Mouse (Mus musculus): Measurements from ENCODE around the gene Kcnb1. TPM values are rescaled to one million over a fixed set of nuclear protein-coding genes. Genes with fewer than 3 reads are reported as not detected.
A peak's percentile ranks its signal among the peaks of the same experiment; 100 is the strongest.

Kcnb1 gene
- polyA plus RNA-seq, 1 experiment: 1.3 TPM

DNA sequence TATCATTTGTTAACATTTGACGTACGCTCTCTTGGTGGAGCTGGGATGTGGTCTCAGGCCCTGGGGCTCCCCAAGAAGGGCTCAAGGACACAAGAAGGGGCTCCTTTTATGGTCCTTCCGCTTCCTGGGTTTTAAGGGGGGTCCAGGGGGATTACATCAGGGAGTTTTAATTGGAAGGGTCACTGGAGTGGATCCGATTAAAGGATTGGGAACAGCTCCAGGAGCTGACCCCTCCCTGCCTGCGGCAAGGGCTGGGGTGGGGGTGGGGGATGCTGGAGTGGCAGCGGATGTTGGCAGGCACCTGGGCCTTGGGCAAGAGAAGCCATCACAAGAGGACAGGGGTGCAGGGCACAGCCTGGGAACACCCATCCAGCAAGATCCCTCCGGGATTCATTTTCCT lies 77.7 kb downstream of the Kcnb1 start:
- H3K4me3 ChIP-seq (ENCODE audit: extremely low read depth, insufficient read depth, insufficient read length): no peak overlapping the region
- TF ChIP-seq POLR2A (IDR thresholded peaks at IDR 0.05; ENCODE audit: low read depth, low read length) (no peak), CTCF (IDR thresholded peaks at IDR 0.05; ENCODE audit: extremely low read depth, insufficient read depth, insufficient read length, insufficient replicate concordance) (no peak)

DNA sequence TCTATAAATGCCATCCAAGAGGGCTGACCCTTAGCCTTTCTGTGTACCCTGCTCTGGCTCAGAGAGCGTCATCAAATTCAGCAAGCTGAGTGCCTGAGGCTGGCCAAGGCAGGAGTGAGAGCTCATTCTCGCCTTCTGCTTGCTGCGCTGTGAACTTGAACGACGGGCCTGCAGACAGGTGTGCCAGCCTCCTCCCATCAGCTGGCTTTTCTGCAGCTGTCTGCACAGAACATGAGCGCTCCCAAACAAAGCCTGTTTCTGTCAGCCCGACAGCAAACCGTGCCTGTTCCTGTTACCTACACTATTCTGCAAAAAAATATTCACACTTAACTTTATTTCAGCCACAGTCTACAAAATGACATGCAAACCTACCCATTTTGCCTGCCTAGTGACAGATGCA lies 80.4 kb downstream of the Kcnb1 start:
- no peak overlapping the region for H3K4me3 ChIP-seq (ENCODE audit: extremely low read depth, insufficient read depth, insufficient read length)
- 93% methylated on average over 8 of the region's 8 CpGs for WGBS
- H3K27ac ChIP-seq (ENCODE audit: insufficient read depth, low read length): no peak overlapping the region
- no peak for DNase-seq (ENCODE audit: low read depth in 1 of 2, low spot score in 2 of 2)
- TF ChIP-seq POLR2A (IDR thresholded peaks at IDR 0.05; ENCODE audit: low read depth, low read length) (no peak), CTCF (IDR thresholded peaks at IDR 0.05; ENCODE audit: extremely low read depth, insufficient read depth, insufficient read length, insufficient replicate concordance) (no peak)
- no peaks in the 10 kb centered on the region for H3K27me3 ChIP-seq (ENCODE audit: control insufficient read depth, insufficient read depth, low read length)
- H3K4me1 ChIP-seq (ENCODE audit: control insufficient read depth, insufficient read depth, insufficient read length): no peaks in the 10 kb centered on the region
- no peaks in the 10 kb centered on the region for H3K36me3 ChIP-seq (ENCODE audit: control insufficient read depth, insufficient read depth, low read length)

More for the DNA sequence above, 77.7 kb downstream of the Kcnb1 start:
- WGBS: 75% methylated on average over 7 of the region's 7 CpGs
- no peak for DNase-seq (ENCODE audit: low read depth in 1 of 2, low spot score in 2 of 2)
- Histone ChIP-seq H3K4me1 (ENCODE audit: control insufficient read depth, insufficient read depth, insufficient read length) (no peaks in the 10 kb centered on the region), H3K27ac (ENCODE audit: insufficient read depth, low read length) (no peak overlapping the region), H3K36me3 (ENCODE audit: control insufficient read depth, insufficient read depth, low read length) (no peaks in the 10 kb centered on the region), H3K27me3 (ENCODE audit: control insufficient read depth, insufficient read depth, low read length) (no peaks in the 10 kb centered on the region)

GRCm38 (mm10) chr2:167103546-167103945 lies 86.4 kb downstream of the Kcnb1 start:
- no peak for DNase-seq (ENCODE audit: low read depth in 1 of 2, low spot score in 2 of 2)
- Histone ChIP-seq H3K4me1 (ENCODE audit: control insufficient read depth, insufficient read depth, insufficient read length) (peaks cover 5% of the 10 kb centered on the region; the same call in 1 of the 2 replicates), H3K36me3 (ENCODE audit: control insufficient read depth, insufficient read depth, low read length) (no peaks in the 10 kb centered on the region), H3K27ac (ENCODE audit: insufficient read depth, low read length) (no peak overlapping the region), H3K4me3 (ENCODE audit: extremely low read depth, insufficient read depth, insufficient read length) (no peak overlapping the region), H3K27me3 (ENCODE audit: control insufficient read depth, insufficient read depth, low read length) (no peaks in the 10 kb centered on the region)
- 88% methylated on average over 7 of the region's 7 CpGs for WGBS
- no peak for TF ChIP-seq POLR2A (IDR thresholded peaks at IDR 0.05; ENCODE audit: low read depth, low read length)
- TF ChIP-seq CTCF (IDR thresholded peaks at IDR 0.05; ENCODE audit: extremely low read depth, insufficient read depth, insufficient read length, insufficient replicate concordance): no peak

GRCm38 (mm10) chr2:167101743-167102441 lies 88.1 kb downstream of the Kcnb1 start:
- Histone ChIP-seq H3K36me3 (ENCODE audit: control insufficient read depth, insufficient read depth, low read length) (no peaks in the 10 kb centered on the region), H3K27ac (ENCODE audit: insufficient read depth, low read length) (peak overlapping the region; percentile 86), H3K27me3 (ENCODE audit: control insufficient read depth, insufficient read depth, low read length) (no peaks in the 10 kb centered on the region), H3K4me1 (ENCODE audit: control insufficient read depth, insufficient read depth, insufficient read length) (peaks cover 5% of the 10 kb centered on the region; the same call in 1 of the 2 replicates), H3K4me3 (ENCODE audit: extremely low read depth, insufficient read depth, insufficient read length) (peak overlapping the region; percentile 55)
- TF ChIP-seq POLR2A (IDR thresholded peaks at IDR 0.05; ENCODE audit: low read depth, low read length) (peak; percentile 4; the same call in 1 of the 2 replicates), CTCF (IDR thresholded peaks at IDR 0.05; ENCODE audit: extremely low read depth, insufficient read depth, insufficient read length, insufficient replicate concordance) (no peak)
- 7% methylated on average over 17 of the region's 17 CpGs for WGBS
- peak; percentile 82 to 86 for DNase-seq (ENCODE audit: low read depth in 1 of 2, low spot score in 2 of 2)

GRCm38 (mm10) chr2:167094688-167095087 lies 95.3 kb downstream of the Kcnb1 start:
- no peaks in the 10 kb centered on the region for H3K27me3 ChIP-seq (ENCODE audit: control insufficient read depth, insufficient read depth, low read length)
- no peak for TF ChIP-seq POLR2A (IDR thresholded peaks at IDR 0.05; ENCODE audit: low read depth, low read length)
- no peak for TF ChIP-seq CTCF (IDR thresholded peaks at IDR 0.05; ENCODE audit: extremely low read depth, insufficient read depth, insufficient read length, insufficient replicate concordance)
- H3K4me1 ChIP-seq (ENCODE audit: control insufficient read depth, insufficient read depth, insufficient read length): no peaks in the 10 kb centered on the region
- no peak overlapping the region for H3K4me3 ChIP-seq (ENCODE audit: extremely low read depth, insufficient read depth, insufficient read length)
- DNase-seq (ENCODE audit: low read depth in 1 of 2, low spot score in 2 of 2): no peak
- WGBS: 79% methylated on average over 4 of the region's 4 CpGs
- H3K36me3 ChIP-seq (ENCODE audit: control insufficient read depth, insufficient read depth, low read length): no peaks in the 10 kb centered on the region
- no peak overlapping the region for H3K27ac ChIP-seq (ENCODE audit: insufficient read depth, low read length)

DNA sequence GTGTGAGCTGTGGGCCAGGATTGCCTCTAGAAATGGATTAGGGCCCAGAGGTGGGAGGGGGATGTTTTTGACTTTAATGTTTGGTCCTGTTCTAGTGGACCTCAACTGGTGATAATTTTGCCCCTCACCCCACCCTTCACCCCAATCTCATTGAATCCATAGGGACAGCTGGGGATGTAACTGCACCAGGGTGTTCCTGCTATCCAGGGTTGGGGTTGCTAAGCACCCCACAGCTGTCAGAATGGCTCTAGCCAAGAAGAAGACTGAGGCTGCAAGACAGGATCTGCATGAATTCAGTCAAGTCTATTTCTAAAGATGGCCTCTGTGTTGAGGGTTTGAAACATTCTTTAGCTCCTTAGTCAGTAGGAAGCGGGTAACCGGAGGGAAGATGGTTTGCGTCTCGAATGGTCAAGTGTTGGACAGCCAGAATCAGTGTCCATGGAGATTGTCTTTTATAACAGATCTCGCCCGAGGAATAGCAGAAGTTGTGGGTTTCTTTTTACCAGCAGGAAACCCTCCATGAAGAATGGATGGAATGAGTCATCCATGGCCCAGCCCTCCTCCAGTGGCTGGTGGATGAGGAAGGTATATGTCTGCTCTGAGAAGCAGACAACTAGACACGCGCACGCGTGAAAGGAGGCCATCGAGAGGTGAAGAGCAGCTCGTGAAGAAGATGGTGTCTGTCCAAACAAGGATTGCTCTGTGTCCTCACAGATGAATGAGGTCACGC lies 96.6 kb downstream of the Kcnb1 start:
- WGBS: 27% methylated on average over 13 of the region's 13 CpGs
- TF ChIP-seq POLR2A (IDR thresholded peaks at IDR 0.05; ENCODE audit: low read depth, low read length) (no peak), CTCF (IDR thresholded peaks at IDR 0.05; ENCODE audit: extremely low read depth, insufficient read depth, insufficient read length, insufficient replicate concordance) (no peak)
- Histone ChIP-seq H3K4me1 (ENCODE audit: control insufficient read depth, insufficient read depth, insufficient read length) (no peaks in the 10 kb centered on the region), H3K4me3 (ENCODE audit: extremely low read depth, insufficient read depth, insufficient read length) (no peak overlapping the region), H3K36me3 (ENCODE audit: control insufficient read depth, insufficient read depth, low read length) (no peaks in the 10 kb centered on the region), H3K27me3 (ENCODE audit: control insufficient read depth, insufficient read depth, low read length) (no peaks in the 10 kb centered on the region), H3K27ac (ENCODE audit: insufficient read depth, low read length) (no peak overlapping the region)
- no peak for DNase-seq (ENCODE audit: low read depth in 1 of 2, low spot score in 2 of 2)

GRCm38 (mm10) chr2:167090271-167090670 lies 99.7 kb downstream of the Kcnb1 start:
- DNase-seq (ENCODE audit: low read depth in 1 of 2, low spot score in 2 of 2): no peak
- H3K27ac ChIP-seq (ENCODE audit: insufficient read depth, low read length): no peak overlapping the region
- H3K27me3 ChIP-seq (ENCODE audit: control insufficient read depth, insufficient read depth, low read length): no peaks in the 10 kb centered on the region
- H3K4me3 ChIP-seq (ENCODE audit: extremely low read depth, insufficient read depth, insufficient read length): no peak overlapping the region
- H3K4me1 ChIP-seq (ENCODE audit: control insufficient read depth, insufficient read depth, insufficient read length): no peaks in the 10 kb centered on the region
- TF ChIP-seq CTCF (IDR thresholded peaks at IDR 0.05; ENCODE audit: extremely low read depth, insufficient read depth, insufficient read length, insufficient replicate concordance) (no peak), POLR2A (IDR thresholded peaks at IDR 0.05; ENCODE audit: low read depth, low read length) (no peak)
- no peaks in the 10 kb centered on the region for H3K36me3 ChIP-seq (ENCODE audit: control insufficient read depth, insufficient read depth, low read length)
- WGBS: 84% methylated on average over 1 of the region's 1 CpGs

Measured in spleen, adult 2 months (tissue).